Mouse (Mus musculus): Measurements from ENCODE around the gene Faf2.

DNA sequence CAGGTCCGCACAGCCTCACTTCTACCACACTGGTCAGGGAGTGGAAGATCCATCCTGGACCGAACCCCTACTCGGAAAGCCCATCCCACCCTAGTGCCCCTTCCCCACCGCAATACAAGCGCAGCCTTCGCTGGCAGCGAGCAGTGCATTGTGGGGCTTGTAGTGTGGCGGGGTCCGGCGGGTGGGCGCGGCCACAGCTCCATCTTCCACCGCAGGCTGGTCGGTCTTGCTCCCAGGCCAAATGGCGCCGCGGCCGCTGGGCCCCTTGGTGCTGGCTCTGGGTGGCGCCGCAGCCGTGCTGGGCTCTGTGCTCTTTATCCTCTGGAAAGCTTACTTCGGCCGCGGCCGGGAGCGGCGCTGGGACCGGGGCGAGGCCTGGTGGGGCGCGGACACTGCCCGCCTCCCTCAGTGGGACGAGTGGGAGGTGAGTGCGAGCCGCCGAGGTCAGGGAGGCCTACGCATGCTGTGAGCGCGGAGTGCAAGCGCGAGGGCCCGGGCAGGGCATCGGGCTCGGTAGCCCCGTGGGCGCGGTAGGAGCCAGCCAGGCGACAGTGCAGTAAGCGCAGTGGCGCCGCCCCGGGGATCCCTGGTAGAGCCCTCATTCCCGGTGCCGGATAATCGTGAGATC lies 46.6 kb upstream of the Faf2 start, which contains the start of gene Arl10:
- TF ChIP-seq CTCF (IDR thresholded peaks at IDR 0.05) (peak; percentile 41; the same call in 1 of the 2 replicates), POLR2A (IDR thresholded peaks at IDR 0.05; ENCODE audit: insufficient read depth, low read depth, low read length) (peak; percentile 58; the same call in 1 of the 2 replicates), EP300 (IDR thresholded peaks at IDR 0.05; ENCODE audit: insufficient read depth, low read depth, low read length) (no peak)
